Mouse (Mus musculus): ENCODE measurements around the gene Hmgcs1. TPM values are rescaled to one million over a fixed set of nuclear protein-coding genes. Genes with fewer than 3 reads are reported as not detected.

The Hmgcs1 gene
- polyA plus RNA-seq (2012; rRNA removed): 28.4 and 33.1 TPM in 2 replicates

GRCm38 (mm10) chr13:119690039-119690728, at the start of gene Hmgcs1:
TSS of gene Hmgcs1 (plus strand) at chr13:119690379.

DNA sequence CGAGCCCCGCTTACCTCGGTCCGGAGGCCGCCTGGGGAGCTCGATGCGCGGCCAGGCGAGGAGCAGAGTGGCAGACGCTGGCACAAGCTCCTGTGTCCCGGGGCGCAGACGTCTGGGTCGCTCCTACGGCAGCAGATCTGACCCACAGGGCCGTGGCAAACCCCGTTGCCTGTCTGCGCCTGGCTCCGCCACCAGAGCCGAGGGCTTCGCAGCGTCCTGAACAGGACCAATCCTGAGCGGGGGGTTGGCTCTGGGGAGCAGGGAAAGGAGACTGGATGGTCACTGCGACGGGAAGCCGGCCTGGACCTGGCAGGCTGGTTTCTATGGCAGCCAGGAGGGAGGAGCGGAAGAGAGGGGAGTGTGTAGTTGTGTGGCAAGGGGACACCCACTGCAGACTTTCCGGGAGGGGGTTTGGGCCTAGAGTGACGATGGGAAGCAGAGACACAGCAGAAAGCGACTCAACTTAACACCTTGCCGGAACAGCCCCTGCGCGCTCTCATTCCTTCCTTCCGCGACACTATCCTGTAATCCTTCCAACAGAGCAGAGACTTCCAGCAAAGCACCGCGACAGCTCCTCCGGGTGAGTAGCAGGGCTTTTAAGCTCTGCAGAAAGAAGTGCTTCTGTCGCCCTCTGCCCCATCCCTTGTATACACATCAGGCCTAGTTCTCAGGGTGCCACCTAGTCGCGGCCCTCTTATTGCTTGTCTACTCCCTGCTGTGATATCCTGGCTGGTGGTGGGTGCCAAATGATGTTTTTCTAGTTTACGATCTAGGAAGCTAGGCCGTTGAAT, 65.7 kb downstream of the Hmgcs1 start, which contains the start of gene Nim1k:
Gene Nim1k, minus strand, starts transcription at position 202 of the 791 bp plus-strand sequence.

Other genes starting within 250 kb of the Hmgcs1 start
- gene 4833420G17Rik, start 227.6 kb upstream of the Hmgcs1 start, polyA plus RNA-seq (2012; rRNA removed): 9.4 and 14.9 TPM in 2 replicates
- gene Tmem267, start 202.3 kb upstream of the Hmgcs1 start, polyA plus RNA-seq (2012; rRNA removed): 3.9 and 5.9 TPM in 2 replicates
- gene 3110070M22Rik, start 202.0 kb upstream of the Hmgcs1 start, polyA plus RNA-seq (2012; rRNA removed): 0.79 and 3.4 TPM in 2 replicates
- 10.0 and 14.2 TPM in 2 replicates for gene Ccl28, start 66.6 kb upstream of the Hmgcs1 start, polyA plus RNA-seq (2012; rRNA removed)
- 0.32 and 0.42 TPM in 2 replicates for gene Nim1k, start 65.5 kb downstream of the Hmgcs1 start, polyA plus RNA-seq (2012; rRNA removed)
- 4.8 and 7.9 TPM in 2 replicates for gene Zfp131, start 100.5 kb downstream of the Hmgcs1 start, polyA plus RNA-seq (2012; rRNA removed)
- not detected in 2 replicates for gene AF067063, start 139.8 kb downstream of the Hmgcs1 start, polyA plus RNA-seq (2012; rRNA removed)
- gene D13Ertd608e, start 145.6 kb downstream of the Hmgcs1 start, polyA plus RNA-seq (2012; rRNA removed): not detected in 2 replicates
- not detected in 2 replicates for gene Tcstv1, start 204.4 kb downstream of the Hmgcs1 start, polyA plus RNA-seq (2012; rRNA removed)
- not detected in 2 replicates for gene Gm21761, start 238.9 kb downstream of the Hmgcs1 start, polyA plus RNA-seq (2012; rRNA removed)

All from colon, adult 2 months (tissue).